Mouse (Mus musculus): ENCODE results near the gene Anxa2. TPM values are rescaled to one million over a fixed set of nuclear protein-coding genes. Genes with fewer than 3 reads are reported as not detected.

Gene Anxa2
- polyA plus RNA-seq, 1 experiment from 2014 or later: 78.3 TPM

DNA sequence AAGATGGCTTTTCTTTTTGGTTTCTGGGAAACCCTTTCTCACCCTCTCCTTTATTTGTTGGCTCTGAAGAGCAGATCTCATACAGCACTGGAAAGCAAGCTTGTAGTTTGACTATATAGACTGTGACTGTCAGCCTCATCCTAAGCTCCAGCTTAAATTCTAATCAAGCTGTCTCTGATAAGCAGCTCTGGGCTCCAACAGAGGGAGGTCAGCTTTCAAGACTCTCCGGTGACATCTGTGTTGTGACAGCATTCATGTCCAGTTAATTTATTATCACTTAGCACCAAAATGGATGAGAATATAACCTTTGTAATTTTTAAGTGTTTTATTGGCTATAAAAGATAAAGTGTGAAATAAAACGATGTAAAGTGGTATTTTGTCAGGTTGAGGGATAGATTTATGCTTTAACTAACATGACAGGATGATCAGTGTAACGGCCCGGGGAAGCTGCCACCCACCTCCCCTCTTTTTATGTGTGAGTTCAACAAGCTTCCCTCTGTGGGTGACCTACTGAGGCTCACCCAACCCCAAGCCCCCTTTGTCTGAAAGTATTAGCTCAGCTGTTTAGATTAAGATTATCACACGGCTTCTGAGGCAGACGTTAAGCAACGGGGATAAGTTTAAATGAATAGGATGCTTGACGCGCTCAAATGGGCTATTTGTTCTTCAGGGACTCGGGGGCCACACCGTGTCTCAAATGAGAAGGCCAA, 58.6 kb downstream of the Anxa2 start:
- H3K36me3 ChIP-seq (replicated peaks; ENCODE audit: insufficient read depth, low read length): no peaks in the 10 kb centered on the region
- no peak overlapping the region for H3K27ac ChIP-seq (ENCODE audit: low read depth)
- no peak overlapping the region for H3K9ac ChIP-seq (replicated peaks)
- ATAC-seq: no peak
- no peak overlapping the region for H3K4me2 ChIP-seq (ENCODE audit: low read depth, low read length)
- 0 out of 2 replicates have a peak, but pooled peaks cover 4% of the 10 kb centered on the region for H3K27me3 ChIP-seq (ENCODE audit: insufficient read depth, low read length)
- TF ChIP-seq EP300 (IDR thresholded peaks at IDR 0.05; ENCODE audit: low read depth): no peak
- TF ChIP-seq CTCF (IDR thresholded peaks at IDR 0.05; ENCODE audit: low read depth): no peak
- WGBS (ENCODE audit: insufficient replicate concordance): 49% methylated on average over 11 of the region's 11 CpGs
- no peak overlapping the region for H3K4me3 ChIP-seq (ENCODE audit: low read depth, low read length)
- no peak for DNase-seq
- no peaks in the 10 kb centered on the region for H3K9me3 ChIP-seq (ENCODE audit: low read length)
- no peaks in the 10 kb centered on the region for H3K4me1 ChIP-seq (ENCODE audit: insufficient read depth)

DNA sequence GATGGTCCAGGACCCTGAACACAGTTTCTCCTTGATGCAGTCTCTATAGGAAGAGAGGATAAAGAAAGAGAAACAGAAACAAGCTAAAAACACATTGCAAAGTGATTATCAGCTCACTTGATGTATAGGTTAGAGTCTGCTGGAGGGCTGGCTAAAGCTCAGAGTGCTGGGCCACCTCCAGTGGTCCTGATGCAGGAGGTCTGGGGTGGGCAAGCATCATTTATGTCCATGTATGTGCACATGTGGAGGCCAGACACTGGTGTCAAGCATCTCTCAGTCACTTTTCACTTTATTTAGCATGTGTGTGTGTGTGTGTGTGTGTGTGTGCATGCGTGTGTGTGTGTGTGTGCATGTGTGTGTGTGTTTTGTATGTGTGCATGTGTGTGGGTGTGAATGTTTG, 59.3 kb downstream of the Anxa2 start:
- TF ChIP-seq CTCF (IDR thresholded peaks at IDR 0.05; ENCODE audit: low read depth) (no peak), EP300 (IDR thresholded peaks at IDR 0.05; ENCODE audit: low read depth) (no peak)
- no peaks in the 10 kb centered on the region for H3K9me3 ChIP-seq (ENCODE audit: low read length)
- no peaks in the 10 kb centered on the region for H3K4me1 ChIP-seq (ENCODE audit: insufficient read depth)
- no peaks in the 10 kb centered on the region for H3K27me3 ChIP-seq (ENCODE audit: insufficient read depth, low read length)
- DNase-seq (no peak), ATAC-seq (no peak)
- no peaks in the 10 kb centered on the region for H3K36me3 ChIP-seq (replicated peaks; ENCODE audit: insufficient read depth, low read length)
- 77% methylated on average over 1 of the region's 1 CpGs for WGBS (ENCODE audit: insufficient replicate concordance)
- H3K4me2 ChIP-seq (ENCODE audit: low read depth, low read length): no peak overlapping the region
- H3K27ac ChIP-seq (ENCODE audit: low read depth): no peak overlapping the region
- H3K4me3 ChIP-seq (ENCODE audit: low read depth, low read length): no peak overlapping the region
- no peak overlapping the region for H3K9ac ChIP-seq (replicated peaks)

DNA sequence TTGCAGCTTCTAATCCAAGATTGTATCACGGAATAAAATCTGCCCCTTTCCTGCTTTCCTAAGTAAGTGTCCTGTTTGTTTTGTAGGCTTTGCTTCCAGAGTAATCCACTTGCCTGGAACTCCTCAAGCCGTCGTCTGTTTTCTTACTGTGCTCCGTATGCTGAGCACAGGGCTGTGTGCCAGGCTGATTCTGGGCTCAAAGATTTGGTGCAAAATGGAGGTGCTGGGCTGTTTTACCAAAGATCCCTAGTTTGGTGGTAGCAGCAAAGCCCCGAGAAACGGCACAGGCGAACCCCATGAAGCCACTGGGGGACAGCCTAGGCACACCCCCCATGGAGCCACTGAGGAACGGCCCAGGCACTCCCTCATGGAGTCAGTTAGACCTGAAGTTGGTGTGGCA, 60.8 kb downstream of the Anxa2 start:
- no peak for ATAC-seq
- 64% methylated on average over 8 of the region's 8 CpGs for WGBS (ENCODE audit: insufficient replicate concordance)
- no peaks in the 10 kb centered on the region for H3K4me1 ChIP-seq (ENCODE audit: insufficient read depth)
- H3K27me3 ChIP-seq (ENCODE audit: insufficient read depth, low read length): no peaks in the 10 kb centered on the region
- no peak for TF ChIP-seq EP300 (IDR thresholded peaks at IDR 0.05; ENCODE audit: low read depth)
- TF ChIP-seq CTCF (IDR thresholded peaks at IDR 0.05; ENCODE audit: low read depth): no peak
- no peaks in the 10 kb centered on the region for H3K9me3 ChIP-seq (ENCODE audit: low read length)
- no peak overlapping the region for H3K27ac ChIP-seq (ENCODE audit: low read depth)
- DNase-seq: no peak
- H3K36me3 ChIP-seq (replicated peaks; ENCODE audit: insufficient read depth, low read length): no peaks in the 10 kb centered on the region
- no peak overlapping the region for H3K9ac ChIP-seq (replicated peaks)
- no peak overlapping the region for H3K4me2 ChIP-seq (ENCODE audit: low read depth, low read length)
- H3K4me3 ChIP-seq (ENCODE audit: low read depth, low read length): no peak overlapping the region

DNA sequence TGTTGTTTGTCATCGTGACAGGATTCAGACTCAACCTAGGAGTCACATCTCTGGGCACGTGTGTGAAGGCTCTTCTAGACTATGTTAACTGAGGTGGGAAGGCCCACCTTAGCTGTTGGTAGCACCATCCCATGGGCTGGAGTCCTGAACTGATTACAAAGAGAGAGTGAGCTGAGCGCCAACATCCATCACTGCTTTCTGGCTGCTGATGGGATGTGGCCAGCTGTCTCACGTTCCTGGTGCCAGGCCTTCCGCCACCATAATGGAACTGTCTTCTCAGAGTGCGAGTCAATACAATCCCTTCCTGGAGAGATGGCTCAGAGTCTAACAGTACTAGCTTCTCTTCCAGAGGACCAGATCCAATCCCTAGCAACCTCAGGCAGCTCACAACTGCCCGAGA, 62.0 kb downstream of the Anxa2 start:
- ATAC-seq (no peak), DNase-seq (no peak)
- H3K27me3 ChIP-seq (ENCODE audit: insufficient read depth, low read length): no peaks in the 10 kb centered on the region
- H3K36me3 ChIP-seq (replicated peaks; ENCODE audit: insufficient read depth, low read length): no peaks in the 10 kb centered on the region
- H3K9me3 ChIP-seq (ENCODE audit: low read length): no peaks in the 10 kb centered on the region
- no peak overlapping the region for H3K27ac ChIP-seq (ENCODE audit: low read depth)
- no peak overlapping the region for H3K4me2 ChIP-seq (ENCODE audit: low read depth, low read length)
- TF ChIP-seq CTCF (IDR thresholded peaks at IDR 0.05; ENCODE audit: low read depth) (no peak), EP300 (IDR thresholded peaks at IDR 0.05; ENCODE audit: low read depth) (no peak)
- no peaks in the 10 kb centered on the region for H3K4me1 ChIP-seq (ENCODE audit: insufficient read depth)
- no peak overlapping the region for H3K9ac ChIP-seq (replicated peaks)
- WGBS (ENCODE audit: insufficient replicate concordance): 78% methylated on average over 7 of the region's 7 CpGs
- no peak overlapping the region for H3K4me3 ChIP-seq (ENCODE audit: low read depth, low read length)

DNA sequence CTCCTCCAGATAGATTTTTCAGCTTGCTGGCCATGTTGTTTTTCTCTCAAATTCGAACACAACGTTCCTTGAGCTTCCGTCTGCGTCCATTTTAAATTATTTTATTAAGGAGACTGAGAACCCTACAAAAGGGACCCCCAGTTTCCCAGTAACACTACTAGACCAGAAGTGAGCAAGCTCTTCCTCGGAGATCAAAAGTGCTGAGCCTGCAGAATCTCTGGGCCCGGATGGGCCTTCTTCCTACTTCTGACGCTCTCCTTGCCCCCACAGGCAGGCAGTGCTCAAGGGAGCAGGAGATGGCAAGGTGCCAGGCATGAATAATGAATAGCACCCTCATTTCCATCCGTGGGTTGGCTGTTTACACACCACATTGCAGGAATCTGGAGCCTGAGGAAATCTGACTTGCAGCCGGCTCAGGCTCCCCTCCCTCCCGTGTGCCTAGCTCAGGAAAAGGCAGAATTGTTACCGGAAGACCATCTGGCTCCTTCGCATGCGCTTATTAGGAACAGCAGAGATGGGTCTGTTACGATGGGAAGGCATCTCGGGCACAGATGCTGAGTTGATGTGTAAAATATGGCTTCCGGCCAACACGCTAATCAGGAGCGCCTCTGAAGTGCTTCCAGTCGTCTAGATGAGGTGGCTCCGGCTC, 64.1 kb downstream of the Anxa2 start:
- Histone ChIP-seq H3K9me3 (ENCODE audit: low read length) (no peaks in the 10 kb centered on the region), H3K36me3 (replicated peaks; ENCODE audit: insufficient read depth, low read length) (no peaks in the 10 kb centered on the region), H3K4me3 (ENCODE audit: low read depth, low read length) (no peak overlapping the region), H3K4me2 (ENCODE audit: low read depth, low read length) (no peak overlapping the region), H3K4me1 (ENCODE audit: insufficient read depth) (no peaks in the 10 kb centered on the region), H3K27ac (ENCODE audit: low read depth) (no peak overlapping the region), H3K9ac (replicated peaks) (no peak overlapping the region), H3K27me3 (ENCODE audit: insufficient read depth, low read length) (no peaks in the 10 kb centered on the region)
- DNase-seq: no peak
- 69% methylated on average over 20 of the region's 20 CpGs for WGBS (ENCODE audit: insufficient replicate concordance)
- TF ChIP-seq CTCF (IDR thresholded peaks at IDR 0.05; ENCODE audit: low read depth): no peak
- no peak for TF ChIP-seq EP300 (IDR thresholded peaks at IDR 0.05; ENCODE audit: low read depth)
- ATAC-seq: no peak

Small RNAs within 50 kb of the gene (microRNA-seq; reads per million reads assigned to microRNA genes)
- 2.4 reads per million for gene Mir3109

Other genes starting within 250 kb of the Anxa2 start
- gene Ice2, start 55.7 kb upstream of the Anxa2 start, polyA plus RNA-seq (2015; fragmentation: Nextera tagmentation; extraction: Ambion mirVana): 4.5 and 5.1 TPM in 2 replicates

Data from liver, postnatal 0 days (tissue).